Mouse (Mus musculus) mesoderm, embryonic 11.5 days (tissue): ENCODE measurements around the gene Dnah9.

Source experiments
- DNase-seq: peaks from one replicate; pipeline ENCODE4 v3.0.0-alpha.2; 2012; ENCODE audit warnings: low read depth, low spot score

The Dnah9 gene

GRCm38 (mm10) chr11:65927962-65928361 lies 240.4 kb downstream of the Dnah9 start:
- peak; percentile 15 for DNase-seq

DNA sequence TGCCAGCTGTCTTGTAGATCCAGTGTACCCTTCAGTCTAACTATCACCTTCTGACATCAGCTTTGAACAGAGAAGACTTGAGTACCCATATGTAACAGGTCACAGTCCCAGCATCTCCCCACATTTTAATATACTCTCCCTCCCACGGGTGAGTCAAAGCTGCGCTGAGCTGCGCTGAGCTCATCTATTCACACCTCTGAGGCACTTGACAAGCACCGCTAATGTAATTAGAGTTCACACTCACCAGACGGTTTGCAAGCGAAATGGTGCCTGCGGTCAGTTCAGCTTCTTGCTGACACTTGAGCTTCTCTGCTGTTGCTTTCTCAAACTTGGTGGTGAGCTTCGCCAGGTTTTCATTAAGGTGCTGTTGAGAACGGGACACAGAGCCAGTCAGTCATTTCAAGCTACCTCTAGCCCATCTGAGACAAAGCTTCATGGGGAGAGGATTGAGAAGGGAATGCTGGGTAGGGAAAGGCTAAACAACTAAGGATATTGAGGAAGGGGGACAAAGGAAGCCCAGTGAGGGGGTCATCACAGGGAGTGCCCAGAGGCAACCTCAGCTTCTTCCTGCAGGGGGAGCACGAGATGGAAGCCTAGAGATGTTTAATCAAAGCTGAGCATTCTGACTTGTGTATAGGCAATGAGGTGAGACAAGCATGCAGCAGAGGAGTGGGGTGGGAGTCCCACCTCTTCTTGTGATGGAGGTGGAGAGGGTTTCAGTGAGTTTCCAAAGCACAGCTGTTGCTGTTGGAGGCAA lies 249.7 kb downstream of the Dnah9 start:
- DNase-seq, result no peak

DNA sequence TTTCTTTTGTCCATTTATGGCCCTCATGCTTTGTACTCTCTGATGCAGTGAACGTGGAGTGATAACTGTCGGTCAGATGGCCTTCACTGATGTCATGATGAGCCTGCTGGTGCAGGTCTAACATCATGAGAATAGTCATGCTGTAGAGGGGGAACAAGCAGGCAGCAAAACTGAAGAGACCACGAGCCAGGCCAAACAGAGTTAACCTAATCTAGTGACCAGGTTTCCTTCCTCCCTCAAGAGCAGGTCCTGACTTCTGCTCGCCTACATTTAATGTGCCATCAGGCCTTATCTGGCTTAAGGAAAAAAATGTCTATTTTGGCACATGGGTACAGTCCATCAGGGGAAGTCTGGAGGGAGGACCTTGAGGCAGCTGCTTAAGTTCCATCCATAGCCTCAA lies 259.2 kb downstream of the Dnah9 start:
- no peak for DNase-seq

DNA sequence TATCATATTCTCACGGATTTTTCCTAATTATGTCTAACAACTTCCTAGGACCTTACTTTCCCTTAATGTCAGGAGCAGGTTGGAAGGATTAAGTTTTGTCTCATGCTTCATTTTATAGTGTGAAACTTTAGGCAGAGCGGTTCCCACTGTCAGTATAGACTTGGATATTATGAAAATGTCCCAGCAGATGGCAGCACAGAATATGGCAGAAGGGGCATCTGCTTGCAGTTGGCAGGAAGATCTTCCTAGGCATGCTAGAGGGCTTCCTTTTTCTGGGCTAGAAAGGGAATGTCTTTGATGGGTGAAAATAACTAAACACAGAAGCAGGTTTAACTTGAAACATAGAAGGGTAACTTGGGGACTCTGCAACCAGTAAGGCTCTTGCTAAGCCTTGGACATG lies 262.9 kb downstream of the Dnah9 start:
- no peak for DNase-seq

GRCm38 (mm10) chr11:65903944-65904343 lies 264.4 kb downstream of the Dnah9 start:
- DNase-seq, result no peak

GRCm38 (mm10) chr11:65881465-65881864 lies 286.9 kb downstream of the Dnah9 start:
- no peak for DNase-seq

DNA sequence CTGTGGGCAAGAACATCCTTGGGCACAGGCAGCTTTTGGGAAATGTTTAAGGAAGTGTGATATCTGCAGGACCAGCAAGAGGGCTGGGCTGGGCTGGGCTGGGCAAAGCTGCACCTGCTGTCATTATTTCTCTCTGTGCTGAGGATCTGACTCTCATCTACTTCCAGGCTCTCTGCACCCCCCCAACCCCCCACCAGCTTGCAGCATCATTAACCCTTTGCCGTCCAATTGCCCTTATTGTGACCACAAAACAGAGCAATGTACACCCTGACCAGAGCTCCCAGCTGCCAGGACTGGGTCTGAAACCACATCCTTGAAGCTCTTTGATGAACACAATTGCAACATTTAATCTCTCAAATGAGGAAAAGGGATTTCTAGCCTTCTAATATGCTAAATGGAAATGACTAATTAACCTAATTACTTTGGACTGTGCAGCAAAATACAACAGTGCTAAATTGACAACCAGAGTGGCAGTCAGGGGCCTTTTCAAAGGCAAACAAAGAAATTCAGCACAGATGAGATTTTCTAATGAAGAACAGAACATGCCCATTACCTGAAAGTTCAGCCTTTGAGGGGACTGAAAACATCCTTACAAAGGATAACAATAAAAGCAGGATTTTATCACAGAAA lies 291.1 kb downstream of the Dnah9 start:
- no peak for DNase-seq

GRCm38 (mm10) chr11:65861476-65861875 lies 306.9 kb downstream of the Dnah9 start:
- peak; percentile 36 for DNase-seq

GRCm38 (mm10) chr11:65852066-65852465 lies 316.3 kb downstream of the Dnah9 start:
- DNase-seq, result peak; percentile 32

- DNase-seq, result no peak
Measured at GRCm38 (mm10) chr11:65846446-65846845, 321.9 kb downstream of the Dnah9 start.

- DNase-seq, result no peak
Measured at GRCm38 (mm10) chr11:65838999-65839398, 329.4 kb downstream of the Dnah9 start.

DNA sequence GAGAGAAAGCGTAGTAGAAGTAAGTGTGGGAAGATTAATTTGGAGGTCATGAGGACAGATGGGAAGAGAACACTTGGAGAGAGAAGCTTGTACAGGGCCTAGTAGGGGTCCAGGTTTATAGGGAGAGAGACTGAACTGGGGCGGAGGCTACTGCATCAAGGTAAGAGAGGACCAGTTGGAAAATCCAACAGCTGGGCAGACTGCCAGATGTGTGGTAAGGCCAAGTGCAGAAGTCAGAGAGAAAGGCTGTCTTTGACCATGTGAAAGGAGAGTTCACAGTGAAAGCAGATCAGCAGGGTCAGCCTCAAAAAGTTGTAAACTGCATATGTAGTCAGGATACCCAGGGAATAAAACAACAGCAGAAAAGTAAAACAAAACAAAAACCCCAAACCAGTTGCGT lies 343.8 kb downstream of the Dnah9 start:
- DNase-seq, result no peak

- DNase-seq, result peak; percentile 74
Measured at GRCm38 (mm10) chr11:65820877-65821276, 347.5 kb downstream of the Dnah9 start.

DNA sequence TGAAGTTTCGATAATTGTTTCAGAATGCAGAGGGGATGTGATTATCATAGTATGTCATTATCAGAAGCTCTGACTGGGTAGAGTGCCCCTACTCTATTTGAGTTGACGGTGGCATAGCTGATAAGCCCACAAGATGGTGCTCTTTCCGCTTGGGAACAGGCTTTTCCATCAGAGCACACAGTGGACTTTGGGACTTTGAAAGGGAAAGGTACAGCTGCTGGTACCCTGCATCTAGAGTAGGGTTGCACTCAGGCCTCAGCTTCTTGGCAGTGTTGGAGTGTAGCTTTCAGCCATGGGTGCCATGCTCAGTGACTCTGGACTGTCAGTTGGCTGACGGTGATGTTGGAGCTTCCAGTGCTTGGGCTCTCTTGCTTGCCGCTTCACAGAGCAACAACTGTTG lies 348.1 kb downstream of the Dnah9 start:
- peak; percentile 22 for DNase-seq

DNA sequence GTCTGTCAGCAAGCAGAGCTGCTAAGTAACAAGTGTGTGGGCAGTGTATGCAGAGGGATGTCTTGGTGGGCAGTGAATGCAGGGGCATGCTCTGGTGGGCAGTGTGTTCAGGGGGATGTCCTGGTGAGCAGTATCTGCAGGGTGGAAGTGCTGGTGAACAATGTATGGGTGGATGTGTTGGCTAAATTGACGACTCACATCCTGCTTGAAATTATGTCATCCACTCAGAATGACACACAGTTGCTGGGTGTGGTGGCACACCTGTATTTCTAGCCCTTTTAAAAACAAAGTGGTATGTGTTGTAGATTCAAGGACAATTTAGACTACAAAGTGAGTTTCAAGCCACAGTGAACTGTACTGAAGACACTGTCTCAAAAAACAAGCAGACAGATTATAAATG lies 350.2 kb downstream of the Dnah9 start:
- no peak for DNase-seq

GRCm38 (mm10) chr11:65816237-65816636 lies 352.1 kb downstream of the Dnah9 start:
- DNase-seq, result peak; percentile 34

DNA sequence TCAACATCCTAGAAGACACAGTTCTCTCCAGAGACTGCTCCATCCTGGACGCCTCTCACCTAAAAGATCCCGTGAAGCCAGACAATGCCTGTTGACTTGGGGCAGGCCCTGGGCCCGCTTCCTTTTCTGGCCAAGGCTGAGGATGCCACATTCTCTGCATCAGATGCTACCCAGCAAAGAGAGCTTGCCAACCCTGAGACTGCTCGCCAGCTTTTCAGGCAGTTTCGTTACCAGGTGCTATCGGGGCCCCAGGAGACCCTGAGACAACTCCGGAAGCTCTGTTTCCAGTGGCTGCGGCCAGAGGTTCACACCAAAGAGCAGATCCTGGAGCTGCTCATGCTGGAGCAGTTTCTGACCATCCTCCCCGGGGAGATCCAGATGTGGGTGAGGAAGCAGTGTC lies 354.0 kb downstream of the Dnah9 start:
- DNase-seq, result no peak

GRCm38 (mm10) chr11:65812088-65812487 lies 356.3 kb downstream of the Dnah9 start:
- no peak for DNase-seq

GRCm38 (mm10) chr11:65807601-65808000 lies 360.8 kb downstream of the Dnah9 start:
- no peak for DNase-seq

- peak; percentile 91 for DNase-seq
Measured at GRCm38 (mm10) chr11:65806909-65807504, 361.3 kb downstream of the Dnah9 start, which contains the start of gene Zkscan6. Zkscan6 (plus strand) TSS chr11:65807175.

DNA sequence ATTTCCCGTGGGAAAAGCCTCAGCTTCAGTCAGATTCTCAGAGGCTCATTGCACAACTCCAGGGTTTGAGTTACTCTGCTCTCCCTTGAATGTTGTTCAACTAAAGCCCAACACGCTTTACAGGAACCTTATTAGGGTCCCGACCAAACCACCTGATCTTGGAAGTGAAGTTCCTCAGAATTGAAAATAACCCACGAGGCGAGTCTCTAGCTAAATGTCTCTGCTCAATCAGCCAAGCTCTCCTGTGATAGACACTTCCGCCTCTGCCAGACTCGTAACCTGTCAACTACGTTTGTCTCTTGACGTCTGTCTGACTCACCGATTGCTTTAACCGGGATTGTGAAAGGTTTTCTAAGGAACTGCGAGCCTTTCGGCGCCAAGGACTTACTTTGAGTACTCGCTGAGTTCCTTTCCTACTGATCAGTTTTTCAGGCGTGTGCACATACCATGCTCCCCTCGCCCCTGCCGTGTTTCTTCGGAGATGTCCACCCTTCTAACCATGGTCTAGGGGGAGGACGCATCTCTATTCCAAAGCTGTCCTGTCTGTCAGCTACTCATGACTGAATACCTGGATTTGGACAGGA lies 361.9 kb downstream of the Dnah9 start:
- peak; percentile 14 for DNase-seq

DNA sequence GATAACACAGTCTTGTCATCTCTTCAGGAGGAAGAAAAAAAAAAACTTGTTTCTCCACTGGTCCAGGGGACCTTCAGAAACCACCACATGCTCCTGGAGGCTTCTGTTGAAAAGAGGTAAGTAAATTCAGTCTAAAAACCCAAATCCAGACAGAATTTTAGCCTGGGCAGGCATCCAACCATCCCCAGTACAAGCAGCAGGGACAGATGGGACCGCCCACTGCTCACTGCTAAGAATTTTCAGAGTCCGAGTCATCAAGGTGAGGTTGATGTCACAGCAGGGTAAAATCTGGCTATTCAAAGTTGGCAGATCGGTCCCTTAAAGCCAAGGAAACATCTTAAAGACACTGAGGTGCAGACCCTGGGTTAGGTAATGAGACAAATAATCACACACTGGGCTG lies 366.5 kb downstream of the Dnah9 start:
- no peak for DNase-seq
